Mouse (Mus musculus) kidney, postnatal 25 days (tissue): ENCODE results near the gene Olfr1392.
"Not testable (repeated sequence)": the region's sequence is repeated elsewhere in the genome, so short reads cannot be mapped to it uniquely, and the experiment has no call there.

ENCODE experiments used
- DNase-seq, 2 experiments: peaks; one replicate each; pipeline ENCODE4 v3.0.0; 2021; ENCODE audit warnings: mixed read lengths in 2 of 2

Gene Olfr1392

DNA sequence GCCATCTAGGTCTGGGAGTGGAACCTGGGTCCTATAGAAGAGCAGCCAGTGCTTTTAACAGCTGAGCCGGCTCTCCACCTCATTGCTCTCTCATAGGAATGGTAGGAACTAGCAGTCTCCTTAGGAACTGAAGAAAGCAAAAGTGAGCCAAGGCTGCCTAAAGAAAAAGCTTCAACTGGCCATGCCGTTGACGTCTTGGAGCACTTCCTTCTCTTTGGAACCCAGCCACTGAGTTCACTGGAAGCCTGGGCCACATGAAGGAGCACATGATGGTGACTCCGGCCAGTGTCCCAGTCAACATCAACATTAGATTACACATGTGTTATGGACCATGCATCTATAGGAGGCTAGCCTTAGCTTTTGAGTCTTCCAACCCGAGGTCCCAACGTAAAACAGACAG, 32.0 kb upstream of the Olfr1392 start:
- DNase-seq, result peak in 1 of 2 experiments; percentile 51

DNA sequence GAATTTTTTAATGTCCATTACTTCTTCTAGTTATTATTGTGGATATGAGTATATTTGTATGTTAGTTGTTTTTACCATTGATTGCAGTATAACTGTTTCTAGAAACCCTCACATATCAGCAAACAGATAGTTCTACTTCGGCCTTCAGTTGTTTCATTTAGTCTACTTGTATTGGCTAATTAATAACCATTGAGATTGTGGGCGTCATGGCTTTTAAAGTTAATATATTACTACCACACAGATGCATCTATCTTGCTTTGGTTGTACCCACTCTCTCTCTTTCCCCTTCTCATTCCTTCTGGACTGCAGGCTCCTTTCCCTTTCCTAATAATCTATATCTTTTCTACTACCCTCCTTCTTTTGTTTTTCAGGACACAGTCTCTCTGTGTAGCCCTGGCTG, 25.8 kb upstream of the Olfr1392 start:
- no peak for DNase-seq

DNA sequence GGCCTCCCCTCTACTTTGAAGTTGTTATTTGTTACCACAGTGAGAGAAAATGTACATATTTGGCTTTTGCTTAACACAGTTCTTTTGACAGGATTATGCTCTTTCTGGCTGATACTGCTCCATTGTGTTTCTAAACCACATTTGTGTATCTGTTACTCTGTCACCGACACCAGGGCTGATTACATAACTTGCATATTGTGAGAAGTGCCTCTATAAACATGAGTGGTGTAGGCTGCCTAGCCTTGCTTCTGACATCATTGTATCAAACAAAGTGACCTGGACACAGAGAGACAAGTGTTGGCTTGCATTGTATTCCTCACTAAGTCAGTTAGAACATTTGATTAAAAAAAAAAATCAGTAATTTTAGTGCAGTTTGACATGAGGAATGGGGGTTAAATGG, 25.3 kb upstream of the Olfr1392 start:
- no peak for DNase-seq

DNA sequence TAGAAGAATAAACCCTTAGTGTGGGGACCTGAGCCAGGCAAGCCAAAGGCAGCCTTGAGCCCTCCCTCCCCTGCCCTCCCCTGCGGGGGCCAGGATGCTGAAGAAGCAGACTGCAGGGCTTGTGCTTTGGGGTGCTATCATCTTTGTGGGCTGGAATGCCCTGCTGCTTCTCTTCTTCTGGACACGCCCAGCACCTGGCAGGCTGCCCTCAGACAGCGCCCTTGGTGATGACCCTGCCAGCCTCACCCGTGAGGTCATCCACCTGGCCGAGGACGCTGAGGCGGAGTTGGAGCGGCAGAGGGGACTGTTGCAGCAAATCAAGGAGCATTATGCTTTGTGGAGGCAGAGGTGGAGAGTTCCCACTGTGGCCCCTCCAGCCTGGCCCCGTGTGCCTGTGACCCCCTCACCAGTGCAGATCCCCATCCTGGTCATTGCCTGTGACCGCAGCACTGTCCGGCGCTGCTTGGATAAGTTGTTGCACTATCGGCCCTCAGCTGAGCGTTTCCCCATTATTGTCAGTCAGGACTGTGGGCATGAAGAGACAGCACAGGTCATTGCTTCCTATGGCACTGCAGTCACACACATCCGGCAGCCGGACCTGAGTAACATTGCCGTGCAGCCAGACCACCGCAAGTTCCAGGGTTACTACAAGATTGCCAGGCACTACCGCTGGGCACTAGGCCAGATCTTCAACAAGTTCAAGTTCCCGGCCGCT, 24.3 kb upstream of the Olfr1392 start:
- peak; percentile 92 to 95 for DNase-seq

DNA sequence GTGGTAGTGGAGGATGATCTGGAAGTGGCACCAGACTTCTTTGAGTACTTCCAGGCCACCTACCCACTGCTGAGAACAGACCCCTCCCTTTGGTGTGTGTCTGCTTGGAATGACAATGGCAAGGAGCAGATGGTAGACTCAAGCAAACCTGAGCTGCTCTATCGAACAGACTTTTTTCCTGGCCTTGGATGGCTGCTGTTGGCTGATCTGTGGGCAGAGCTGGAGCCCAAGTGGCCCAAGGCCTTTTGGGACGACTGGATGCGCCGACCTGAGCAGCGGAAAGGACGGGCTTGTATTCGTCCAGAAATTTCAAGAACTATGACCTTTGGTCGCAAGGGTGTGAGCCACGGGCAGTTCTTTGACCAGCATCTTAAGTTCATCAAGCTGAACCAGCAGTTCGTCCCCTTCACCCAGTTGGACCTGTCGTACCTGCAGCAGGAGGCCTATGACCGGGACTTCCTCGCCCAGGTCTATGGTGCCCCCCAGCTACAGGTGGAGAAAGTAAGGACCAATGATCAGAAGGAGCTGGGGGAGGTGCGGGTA, 23.7 kb upstream of the Olfr1392 start:
- peak; percentile 78 to 91 for DNase-seq

DNA sequence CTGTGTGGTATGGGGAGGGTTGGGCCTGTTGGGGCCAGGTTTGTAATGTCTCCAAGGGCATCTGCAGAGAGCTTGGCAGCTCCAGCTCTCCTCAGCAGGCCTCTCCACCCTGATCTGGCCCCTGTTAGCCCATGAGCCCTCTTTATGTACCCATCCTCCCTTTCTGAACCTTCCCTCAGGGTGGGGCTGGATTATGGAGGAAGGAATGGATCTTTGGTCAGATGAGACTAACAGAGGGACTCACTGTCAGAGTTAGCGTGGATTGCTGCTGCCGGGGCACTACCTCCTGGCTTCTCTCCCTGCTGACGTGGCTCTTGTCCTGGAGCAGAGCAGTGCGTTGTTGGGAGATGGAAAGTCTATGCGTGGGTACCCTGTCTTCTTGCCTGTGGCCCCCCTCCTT, 22.8 kb upstream of the Olfr1392 start:
- peak in 1 of 2 experiments; percentile 64 for DNase-seq

DNA sequence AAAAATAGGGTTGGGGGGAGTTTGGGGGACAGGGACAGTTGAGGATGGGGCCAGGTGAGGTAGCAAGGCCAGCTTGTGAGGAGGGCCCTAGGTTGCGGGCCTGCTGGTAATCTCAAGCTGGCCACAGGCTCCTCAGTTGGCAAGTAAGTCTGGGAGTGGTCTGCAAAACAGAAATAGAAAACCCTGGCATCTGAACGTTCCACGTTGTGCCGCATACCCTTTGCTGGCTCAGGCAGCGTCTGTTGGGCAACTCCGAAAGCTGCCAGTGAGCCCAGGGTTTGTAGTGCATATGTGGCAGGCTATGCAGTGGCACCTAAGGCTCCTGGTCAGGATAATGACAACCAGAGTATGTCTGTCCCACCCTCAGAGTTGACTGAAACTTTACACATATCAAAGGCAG, 21.9 kb upstream of the Olfr1392 start:
- DNase-seq, result no peak

DNA sequence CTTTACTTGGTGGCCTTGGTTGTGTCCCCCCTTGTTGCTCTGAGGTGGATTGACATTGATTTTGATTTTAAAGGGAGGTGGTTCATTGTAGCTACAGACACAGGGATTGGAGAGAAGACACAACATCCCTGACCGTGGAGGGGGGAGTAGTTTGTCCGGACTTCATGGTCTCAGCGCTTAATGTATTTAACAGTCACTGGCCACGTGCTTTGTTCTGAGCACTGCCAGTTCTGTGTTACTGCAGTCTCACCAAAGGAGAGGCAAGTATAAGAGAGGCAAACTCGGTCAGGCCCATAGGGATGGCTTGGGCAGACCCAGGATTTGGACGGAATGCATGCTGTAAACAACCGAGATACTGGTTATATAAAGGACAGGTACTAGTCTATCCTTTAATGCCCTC, 21.0 kb upstream of the Olfr1392 start:
- no peak for DNase-seq

DNA sequence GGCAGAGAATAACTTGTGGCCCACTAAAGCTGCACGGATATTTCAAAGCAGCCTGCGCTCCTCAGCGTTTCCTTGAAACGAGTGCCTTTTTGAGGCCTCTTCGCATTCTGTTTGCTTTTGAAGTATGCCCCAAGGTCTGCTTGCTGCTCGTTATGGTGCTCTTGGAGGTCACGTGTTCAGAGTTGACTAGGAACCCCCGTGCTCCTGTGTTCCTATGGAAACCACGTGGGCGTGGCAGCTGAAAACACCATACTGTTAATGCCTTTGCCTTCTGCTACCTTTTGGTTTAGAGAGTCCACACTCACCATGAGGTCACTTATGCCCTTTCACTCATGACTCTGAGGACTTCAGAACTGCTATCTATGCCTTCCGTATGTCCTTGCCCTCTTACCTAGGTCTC, 20.5 kb upstream of the Olfr1392 start:
- DNase-seq, result no peak

DNA sequence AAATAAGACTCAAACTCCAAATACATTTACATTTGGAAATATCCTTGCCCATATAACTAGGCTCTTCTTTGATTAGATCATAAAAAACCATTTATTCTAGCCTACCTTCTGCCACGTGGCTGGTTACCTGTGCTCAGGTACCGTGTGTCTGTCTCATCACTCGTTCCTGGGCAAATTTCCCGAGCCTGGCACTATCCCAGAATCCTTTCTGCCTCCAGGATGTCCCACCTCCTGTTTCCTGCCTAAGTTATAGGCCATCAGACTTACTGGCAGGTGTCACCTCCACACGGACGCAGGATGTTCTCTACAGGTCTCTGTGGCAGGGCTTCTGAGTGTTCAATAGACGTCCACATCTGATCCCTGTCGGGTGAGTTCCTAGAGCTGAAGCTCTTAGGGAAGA, 20.0 kb upstream of the Olfr1392 start:
- no peak for DNase-seq

DNA sequence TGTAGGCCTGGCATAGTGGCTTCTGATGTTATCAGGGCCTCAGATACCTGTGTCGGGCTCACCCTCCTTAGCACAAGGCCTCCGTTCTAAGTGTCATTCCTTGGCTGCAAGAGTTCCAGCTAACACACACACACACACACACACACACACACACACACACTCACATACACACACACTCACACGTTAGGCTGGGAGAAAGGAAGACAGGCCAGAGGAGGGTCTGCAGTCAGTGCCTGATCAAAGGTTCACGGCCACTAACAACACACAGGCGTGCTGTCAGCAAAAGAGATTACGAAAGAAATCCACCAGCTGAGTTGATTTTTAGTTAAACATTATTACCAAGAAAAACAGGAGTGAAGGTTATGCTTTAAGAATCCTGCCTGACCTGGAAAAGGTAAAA, 18.4 kb upstream of the Olfr1392 start:
- peak; percentile 55 to 81 for DNase-seq

DNA sequence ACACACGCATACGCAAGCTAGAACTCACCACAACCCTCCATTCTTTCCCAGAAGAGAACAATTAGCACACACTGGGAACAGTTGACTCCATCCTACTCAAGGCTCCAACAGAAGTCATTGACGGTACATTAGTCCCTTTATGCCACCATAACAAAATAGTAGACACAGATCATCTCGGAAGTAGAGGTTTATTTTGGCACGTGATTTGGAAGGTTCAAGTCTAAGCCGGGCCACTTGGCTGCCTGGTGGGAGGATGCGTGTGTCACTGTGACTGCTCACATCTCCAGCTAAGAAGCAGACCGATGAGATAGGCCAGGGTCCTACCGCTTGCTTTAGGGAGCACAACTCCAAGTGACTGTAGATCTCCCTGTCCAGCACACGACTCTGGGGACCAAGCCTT, 17.8 kb upstream of the Olfr1392 start:
- DNase-seq, result no peak

DNA sequence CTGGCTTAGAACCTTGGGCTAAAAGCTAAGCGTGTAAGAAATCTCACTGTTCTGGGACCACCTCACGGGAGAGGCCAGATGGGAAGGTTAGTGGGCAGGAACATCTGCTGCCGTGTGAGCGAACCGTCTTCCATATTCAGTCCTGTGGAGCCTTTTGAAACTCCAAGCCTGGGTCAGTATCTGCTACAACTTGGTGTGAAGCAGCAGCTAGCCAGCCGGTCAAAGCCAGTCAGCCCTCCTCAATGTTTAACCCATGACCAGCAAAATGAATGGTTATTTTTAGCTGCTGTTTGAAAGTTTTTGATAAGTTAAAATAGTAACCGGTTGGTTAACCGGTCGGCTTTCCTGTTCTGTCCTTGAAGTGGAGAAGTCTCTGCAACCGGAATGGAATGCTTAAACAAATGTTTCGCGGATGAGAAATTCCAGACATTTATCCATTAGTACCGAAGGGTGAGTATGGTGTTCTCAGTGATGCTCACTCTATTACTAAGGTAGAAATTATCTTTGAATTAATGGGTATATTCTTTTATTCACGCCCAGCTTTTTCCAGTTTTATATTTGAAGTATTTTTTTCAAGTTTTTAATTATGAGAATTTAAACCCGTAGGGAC, 17.0 kb upstream of the Olfr1392 start:
- DNase-seq, result peak; percentile 56 to 78

DNA sequence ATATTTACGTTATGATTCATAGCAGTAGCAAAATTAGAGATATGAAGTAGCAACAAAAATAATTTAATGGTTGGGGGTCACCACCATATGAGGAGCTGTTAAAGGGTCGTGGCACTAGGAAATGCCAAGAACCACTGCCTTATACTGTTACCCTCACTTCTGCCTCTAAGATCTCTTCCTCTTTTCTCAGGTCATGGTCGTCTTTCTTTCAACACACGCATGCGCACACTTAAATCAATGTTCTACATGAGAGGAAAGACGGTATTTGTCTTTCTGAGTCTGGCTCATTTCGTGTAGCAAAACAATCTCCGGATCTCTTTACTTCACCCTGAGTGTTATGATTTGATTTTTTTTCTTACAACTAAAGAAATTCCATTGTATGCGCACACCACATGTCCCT, 15.3 kb upstream of the Olfr1392 start:
- DNase-seq, result no peak

DNA sequence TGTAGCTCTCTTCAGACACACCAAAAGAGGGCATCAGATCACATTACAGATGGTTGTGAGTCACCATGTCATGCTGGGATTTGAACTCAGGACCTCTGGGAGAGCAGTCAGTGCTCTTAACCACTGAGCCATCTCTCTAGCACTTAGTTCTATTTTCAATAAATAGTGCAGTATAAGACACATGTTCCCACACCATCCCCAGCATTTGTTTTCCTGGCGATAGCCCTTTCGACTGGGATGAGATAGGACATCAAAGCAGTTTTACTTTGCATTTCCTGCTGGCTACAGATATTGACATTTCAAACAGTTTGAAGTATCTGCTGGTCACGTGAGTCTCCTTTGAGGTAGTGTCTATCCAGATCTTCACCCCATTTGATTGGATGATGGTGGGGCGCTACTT, 14.7 kb upstream of the Olfr1392 start:
- no peak for DNase-seq

DNA sequence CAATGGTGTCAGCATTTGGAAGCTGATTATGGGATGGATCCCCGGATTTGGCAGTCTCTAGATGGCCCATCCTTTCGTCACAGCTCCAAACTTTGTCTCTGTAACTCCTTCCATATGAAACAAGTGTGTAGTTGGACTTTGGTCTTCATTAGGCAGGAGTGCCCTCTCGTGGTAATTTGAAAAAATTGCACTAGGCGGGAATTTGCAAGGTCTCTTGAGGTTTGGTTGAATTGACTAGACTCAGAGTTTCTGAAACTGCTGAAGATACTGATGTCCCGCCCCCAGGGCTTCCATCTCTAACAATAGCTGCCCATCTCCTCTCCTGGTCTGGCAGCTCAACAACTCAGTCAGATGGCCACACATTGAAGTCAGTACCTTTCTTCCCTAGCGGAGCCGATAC, 13.7 kb upstream of the Olfr1392 start:
- peak in 1 of 2 experiments; percentile 45 for DNase-seq

DNA sequence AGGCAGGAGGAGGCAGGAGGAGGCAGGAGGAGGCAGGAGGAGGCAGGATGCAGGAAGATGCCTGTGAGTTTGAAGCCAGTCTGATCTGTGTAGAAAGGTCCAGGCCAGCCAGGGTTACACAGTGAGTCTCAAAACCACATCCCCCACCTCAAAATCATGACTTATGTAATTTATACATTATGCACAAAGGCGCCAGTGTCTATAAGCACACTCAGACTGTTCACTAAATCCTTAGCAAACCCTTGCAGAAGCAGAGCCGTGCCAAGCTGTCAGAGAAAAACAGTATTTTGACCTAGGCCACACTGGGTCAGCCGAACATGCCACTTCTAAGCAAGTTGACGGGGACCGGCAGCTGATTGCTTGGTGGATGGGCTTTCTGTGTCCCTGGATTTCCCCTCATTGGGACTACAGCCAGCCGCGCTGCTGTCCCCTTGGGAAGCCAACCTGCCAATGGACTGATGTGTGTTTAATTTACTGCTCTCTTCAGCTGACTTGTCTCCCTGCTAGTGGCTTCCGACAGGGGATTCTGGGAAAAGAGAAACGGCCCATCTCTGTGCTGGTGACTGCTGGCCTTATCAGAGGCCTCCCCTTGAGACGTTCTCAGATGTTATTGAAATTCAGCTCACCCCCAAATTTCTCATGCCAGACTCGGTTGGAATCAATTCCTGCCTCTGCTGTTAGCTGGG, 11.1 kb upstream of the Olfr1392 start:
- no peak for DNase-seq

DNA sequence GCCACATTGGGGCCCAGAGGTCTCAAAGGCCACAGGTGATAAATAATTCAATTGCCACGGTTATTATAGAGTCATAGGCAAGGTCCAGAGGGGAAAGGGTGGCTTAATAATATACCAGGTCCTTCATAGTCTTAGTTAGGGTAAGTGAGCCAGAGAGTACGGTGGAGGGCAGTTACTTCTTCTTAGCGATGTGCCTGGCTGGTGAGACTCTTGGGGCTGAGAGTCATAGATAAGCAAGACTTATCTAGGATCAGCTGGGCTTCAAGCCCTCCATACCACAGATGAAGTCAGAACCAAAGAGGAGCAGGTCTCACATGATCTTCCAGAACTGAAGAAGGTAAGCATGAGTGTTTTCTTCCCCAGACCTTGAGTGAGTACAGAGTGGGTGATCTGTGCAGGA, 6.9 kb upstream of the Olfr1392 start, which contains the start of gene Olfr1393:
Gene Olfr1393 (plus strand): TSS at position 83 of the 400 bp plus-strand sequence.
- no peak for DNase-seq

DNA sequence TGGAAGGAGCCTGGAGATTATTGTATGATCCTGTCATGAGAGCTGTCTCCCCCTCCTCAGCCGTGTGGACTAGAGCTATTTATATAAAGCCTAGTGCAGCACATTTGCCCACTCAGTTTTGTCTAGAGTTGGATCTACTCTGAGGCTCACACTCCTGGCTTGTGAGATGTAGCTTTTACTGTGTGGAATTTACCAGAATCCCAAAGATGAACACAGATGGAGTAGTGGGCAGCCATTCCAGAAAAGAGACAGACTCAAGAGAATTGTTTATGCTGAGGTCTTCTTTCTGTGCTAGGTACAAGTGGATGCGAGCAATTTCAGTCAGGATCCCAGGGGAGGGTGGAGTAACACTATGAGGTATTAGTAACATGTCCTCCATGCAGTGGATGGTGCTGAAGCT, 2.2 kb downstream of the Olfr1392 start:
- no peak for DNase-seq

DNA sequence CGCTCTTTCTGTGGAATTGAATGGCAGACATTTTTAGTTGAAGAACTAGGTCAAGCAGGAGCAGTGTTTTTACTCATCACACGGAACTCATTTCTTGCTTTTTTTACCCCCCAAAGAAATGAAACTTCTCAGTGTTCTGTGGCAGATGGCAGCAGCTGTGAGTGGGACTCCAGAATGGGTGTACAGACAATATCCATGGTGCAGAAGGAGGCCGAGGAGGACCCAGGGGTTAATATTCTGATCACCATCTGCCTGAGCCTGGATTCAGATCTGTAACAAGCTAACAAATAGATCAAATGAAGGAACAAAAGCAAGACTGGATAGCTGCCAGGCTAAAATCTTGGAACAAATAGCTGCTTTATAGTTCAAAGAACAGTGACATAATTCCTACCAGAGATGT, 7.7 kb downstream of the Olfr1392 start:
- no peak for DNase-seq

DNA sequence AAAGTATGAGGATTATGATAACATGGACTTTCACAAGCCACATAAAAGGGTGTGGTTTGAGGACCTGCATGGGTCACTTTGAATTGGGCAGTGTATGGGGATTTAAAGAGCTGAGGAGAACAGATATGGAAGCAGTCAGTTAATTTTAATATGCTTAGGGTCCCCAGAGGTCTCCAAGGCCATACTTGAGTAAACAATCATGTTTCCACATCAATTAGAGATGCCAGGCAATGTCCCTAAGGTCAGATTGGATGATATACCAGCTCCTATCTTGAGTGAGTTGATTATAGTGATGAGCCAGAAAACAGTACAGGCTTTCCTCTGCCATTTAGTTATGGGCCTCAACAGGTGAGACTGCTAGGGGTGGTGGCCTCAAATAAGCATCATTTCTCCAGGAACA, 19.4 kb downstream of the Olfr1392 start, which contains the start of gene Olfr10:
Gene Olfr10 (plus strand): TSS at position 301 of the 400 bp plus-strand sequence.
- DNase-seq, result no peak

DNA sequence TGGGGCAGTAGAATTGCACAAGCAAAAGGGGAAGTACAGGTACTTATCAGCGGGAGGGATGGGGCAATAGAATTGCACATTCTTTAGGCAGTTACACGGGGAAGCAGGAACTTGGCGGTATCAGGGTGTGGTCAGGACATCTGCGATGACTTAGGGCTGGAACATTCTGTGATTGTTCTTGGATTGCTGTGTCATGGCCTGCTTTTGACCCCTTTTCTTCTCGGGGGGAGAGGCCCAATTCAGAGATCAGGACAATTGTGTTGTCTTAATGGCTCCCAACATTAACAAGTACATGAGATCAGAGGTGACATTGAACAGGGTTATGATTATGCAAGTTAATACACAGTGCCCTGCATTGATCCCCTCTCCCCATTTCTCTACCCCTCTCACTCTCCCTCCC, 23.5 kb downstream of the Olfr1392 start:
- DNase-seq, result not testable (repeated sequence)

DNA sequence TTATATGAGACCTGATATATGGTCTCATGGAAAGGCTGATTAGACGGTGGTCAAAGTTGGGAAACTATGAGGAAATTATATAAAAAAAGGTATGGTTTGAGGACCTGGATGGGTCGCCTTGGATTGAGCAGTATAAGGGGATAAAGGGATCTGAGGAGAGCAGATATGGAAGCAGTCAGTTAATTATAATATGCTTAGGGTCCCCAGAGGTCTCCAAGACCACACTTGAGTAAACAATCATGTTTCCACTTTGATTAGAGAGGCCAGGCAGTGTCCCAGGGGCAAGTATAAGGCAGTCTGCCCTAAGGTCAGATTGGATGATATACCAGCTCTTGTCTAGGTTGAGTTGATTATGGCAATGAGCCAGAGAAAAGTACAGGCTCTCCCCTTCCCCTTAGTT, 37.4 kb downstream of the Olfr1392 start, which contains the start of gene Olfr1391:
Gene Olfr1391 (plus strand): TSS at position 301 of the 400 bp plus-strand sequence.
- no peak for DNase-seq

DNA sequence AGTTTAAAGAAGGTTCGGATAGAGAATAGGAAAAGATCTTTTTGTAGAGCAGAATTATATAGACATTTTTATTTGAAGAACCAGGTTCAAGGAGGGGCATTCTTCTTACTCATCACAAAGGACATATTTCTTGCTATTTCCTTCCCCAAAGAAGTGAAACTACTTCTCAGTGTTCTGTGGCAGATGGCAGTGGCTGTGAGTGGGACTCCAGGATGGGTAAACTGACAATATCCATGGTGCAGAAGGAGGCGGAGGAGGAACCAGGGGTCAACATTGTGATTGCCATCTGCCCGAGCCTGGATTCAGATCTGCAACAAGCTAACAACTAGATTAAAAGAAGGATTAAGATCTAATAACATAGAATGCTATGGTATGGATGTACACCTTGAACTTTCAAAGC, 41.6 kb downstream of the Olfr1392 start:
- DNase-seq, result no peak
